In the genomic region with DNA sequence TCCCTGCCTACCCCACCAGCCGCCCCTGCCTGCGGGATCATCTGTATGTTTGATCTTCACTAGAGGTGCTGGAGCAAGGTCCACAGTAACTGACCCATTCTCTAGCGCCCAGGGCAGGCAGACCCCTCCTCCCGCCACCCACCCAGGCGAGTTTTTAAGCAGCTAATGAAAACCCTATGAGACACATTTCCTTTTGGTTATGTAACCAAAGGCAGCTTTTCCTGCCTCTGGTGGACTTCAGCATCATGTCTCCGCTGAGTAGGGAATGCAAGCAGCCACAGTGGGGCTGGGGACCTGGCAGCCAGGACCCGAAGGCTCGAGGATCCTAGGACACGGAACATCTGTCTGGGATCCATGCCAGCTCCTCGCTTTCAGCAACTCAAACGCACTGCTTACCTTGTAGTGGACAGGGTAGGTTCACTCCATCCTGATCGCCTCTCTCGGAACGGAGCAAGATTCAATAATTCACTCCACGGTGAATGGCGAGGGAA, we compare ENCODE assay signal across 9 mouse cellular contexts. TPM values are rescaled to one million over a fixed set of nuclear protein-coding genes. Genes with fewer than 3 reads are reported as not detected.
DNase-seq lines count a peak whose midpoint lies in the region; ATAC-seq lines count a peak whose summit lies in the region.
"Had no signal": no experiment of that assay in that cellular context is flagged by ENCODE, and none has a peak within 500 bp of the region (broad histone marks: within the 10 kb centered on the region; RNA-seq: fewer than 3 reads in every experiment).

No protein-coding gene starts in this region.

- DNase-seq in lung, postnatal 4 days, result no peak
- DNase-seq in limb, embryonic 10.5 days (ENCODE audit: low spot score), result peak; percentile 30
- DNase-seq in c-Kit-positive CD71-positive TER-119-positive erythroid progenitor cells, embryonic 14.5 days (ENCODE audit: low spot score), result no peak
- DNase-seq in gastrocnemius, postnatal 10 days, result no peak
- no peak for DNase-seq in kidney, postnatal 36 days

- no peak overlapping the region for H3K4me3 ChIP-seq in lung, embryonic 15.5 days
- H3K4me3 ChIP-seq in limb, embryonic 10.5 days, result no peak overlapping the region
- H3K4me3 ChIP-seq in stomach, embryonic 16.5 days (replicated peaks; ENCODE audit: low read length), result peak overlapping the region; percentile 30; the same call in 1 of the 2 replicates

- WGBS in lung, embryonic 15.5 days, result 10% methylated on average over 16 of the region's 16 CpGs
- 17% methylated on average over 16 of the region's 16 CpGs for WGBS in limb, embryonic 10.5 days
- 11% methylated on average over 16 of the region's 16 CpGs for WGBS in stomach, embryonic 16.5 days

- H3K9ac ChIP-seq in lung, embryonic 15.5 days, result no peak overlapping the region
- H3K9ac ChIP-seq in stomach, embryonic 16.5 days (ENCODE audit: low read length), result no peak overlapping the region

- H3K4me1 ChIP-seq in lung, embryonic 15.5 days, result no peaks in the 10 kb centered on the region
- H3K4me1 ChIP-seq in limb, embryonic 10.5 days, result peaks cover 16% of the 10 kb centered on the region
- no peaks in the 10 kb centered on the region; the same call in 1 of the 2 replicates for H3K4me1 ChIP-seq in stomach, embryonic 16.5 days (ENCODE audit: control insufficient read depth, insufficient read depth, low read length)
- H3K4me1 ChIP-seq: megakaryocyte, embryonic 14.5 days had no signal

- no peaks in the 10 kb centered on the region for H3K36me3 ChIP-seq in lung, embryonic 15.5 days
- H3K36me3 ChIP-seq in limb, embryonic 10.5 days, result no peaks in the 10 kb centered on the region
- no peaks in the 10 kb centered on the region for H3K36me3 ChIP-seq in stomach, embryonic 16.5 days (ENCODE audit: control insufficient read depth, insufficient read depth, low read length)

- H3K27ac ChIP-seq in lung, embryonic 15.5 days, result no peak overlapping the region
- H3K27ac ChIP-seq in limb, embryonic 10.5 days, result no peak overlapping the region
- H3K27ac ChIP-seq in stomach, embryonic 16.5 days (ENCODE audit: low read length), result no peak overlapping the region

- no peak for ATAC-seq in lung, embryonic 15.5 days (ENCODE audit: borderline replicate concordance, extremely low read depth, low FRiP score, low TSS enrichment)
- ATAC-seq in frontal cortex, adult (ENCODE audit: low TSS enrichment), result peak; percentile 13
- no peak for ATAC-seq in stomach, embryonic 16.5 days (ENCODE audit: insufficient read depth, low FRiP score)

- no peaks in the 10 kb centered on the region for H3K9me3 ChIP-seq in lung, embryonic 15.5 days
- no peaks in the 10 kb centered on the region for H3K9me3 ChIP-seq in limb, embryonic 10.5 days (replicated peaks)
- H3K9me3 ChIP-seq in stomach, embryonic 16.5 days (replicated peaks; ENCODE audit: control insufficient read depth, low read length), result no peaks in the 10 kb centered on the region
- H3K9me3 ChIP-seq: megakaryocyte, embryonic 14.5 days had no signal

- H3K27me3 ChIP-seq in lung, embryonic 15.5 days, result peaks cover 41% of the 10 kb centered on the region
- peaks cover 37% of the 10 kb centered on the region for H3K27me3 ChIP-seq in limb, embryonic 10.5 days (ENCODE audit: low read depth, poor library complexity, severe bottlenecking)
- H3K27me3 ChIP-seq in stomach, embryonic 16.5 days (ENCODE audit: control insufficient read depth, insufficient read depth, low read length), result peaks cover 25% of the 10 kb centered on the region

- peak overlapping the region; percentile 44; the same call in 1 of the 2 replicates for H3K4me2 ChIP-seq in lung, embryonic 15.5 days
- H3K4me2 ChIP-seq in stomach, embryonic 16.5 days (ENCODE audit: low read depth, low read length), result peak overlapping the region; percentile 51; the same call in 1 of the 2 replicates

RNA-seq across cellular contexts. Expression of gene Kcnj6, which starts 0.7 kb away (rescaled TPM):
- not detected in 2 replicates for polyA plus RNA-seq in lung, embryonic 15.5 days (2015; fragmentation: Nextera tagmentation; extraction: Ambion mirVana)
- polyA plus RNA-seq in limb, embryonic 10.5 days (2016; fragmentation: Nextera tagmentation; extraction: Ambion mirVana), result not detected in 2 replicates
- polyA plus RNA-seq in stomach, embryonic 16.5 days (2015; fragmentation: Nextera tagmentation; extraction: Ambion mirVana), result 0.10 and 0.19 TPM in 2 replicates
- not detected for total RNA-seq in gastrocnemius, postnatal 10 days (2021)
